Mouse (Mus musculus) gastrocnemius, postnatal 25 days (tissue): ENCODE measurements at regions not wholly inside any gene's neighbourhood (a gene's known extent, or its start where the extent isn't known, plus 50 kb on each side); places are given as distances from the start of the nearest gene placed in this dataset.
A peak's percentile ranks its signal among the peaks of the same experiment; 100 is the strongest.

ENCODE experiments used
- DNase-seq: peaks from one replicate; pipeline ENCODE4 v3.0.0; 2022

GRCm38 (mm10) chr13:99057293-99057588 is 72.9 kb upstream of the 1700024P04Rik start:
- no peak for DNase-seq

GRCm38 (mm10) chr13:99056432-99057292 is 72.3 kb upstream of the 1700024P04Rik start:
- DNase-seq: no peak

GRCm38 (mm10) chr13:99055609-99056321 is 71.4 kb upstream of the 1700024P04Rik start:
- peak; percentile 27 for DNase-seq

GRCm38 (mm10) chr13:99052076-99052475 is 67.7 kb upstream of the 1700024P04Rik start:
- DNase-seq: no peak

- no peak for DNase-seq
Measured at GRCm38 (mm10) chr13:99049699-99050098, 65.3 kb upstream of the 1700024P04Rik start.

GRCm38 (mm10) chr13:99048651-99049100 is 64.3 kb upstream of the 1700024P04Rik start:
- no peak for DNase-seq

- no peak for DNase-seq
Measured at GRCm38 (mm10) chr13:99047219-99047618, 62.9 kb upstream of the 1700024P04Rik start.

GRCm38 (mm10) chr13:99046737-99047136 is 62.4 kb upstream of the 1700024P04Rik start:
- no peak for DNase-seq

GRCm38 (mm10) chr13:99042086-99042485 is 57.7 kb upstream of the 1700024P04Rik start:
- DNase-seq: no peak

- DNase-seq: no peak
Measured at GRCm38 (mm10) chr13:99041256-99041655, 56.9 kb upstream of the 1700024P04Rik start.

GRCm38 (mm10) chr13:99040846-99041245 is 56.5 kb upstream of the 1700024P04Rik start:
- DNase-seq: no peak

GRCm38 (mm10) chr13:99040171-99040570 is 55.8 kb upstream of the 1700024P04Rik start:
- no peak for DNase-seq

- DNase-seq: no peak
Measured at GRCm38 (mm10) chr13:99039063-99039385, 54.7 kb upstream of the 1700024P04Rik start.

GRCm38 (mm10) chr13:99038198-99039062 is 54.1 kb upstream of the 1700024P04Rik start:
- no peak for DNase-seq

- no peak for DNase-seq
Measured at GRCm38 (mm10) chr13:99037131-99037530, 52.8 kb upstream of the 1700024P04Rik start.
